28 mouse cellular contexts compared by ENCODE assay signal in the genomic region with DNA sequence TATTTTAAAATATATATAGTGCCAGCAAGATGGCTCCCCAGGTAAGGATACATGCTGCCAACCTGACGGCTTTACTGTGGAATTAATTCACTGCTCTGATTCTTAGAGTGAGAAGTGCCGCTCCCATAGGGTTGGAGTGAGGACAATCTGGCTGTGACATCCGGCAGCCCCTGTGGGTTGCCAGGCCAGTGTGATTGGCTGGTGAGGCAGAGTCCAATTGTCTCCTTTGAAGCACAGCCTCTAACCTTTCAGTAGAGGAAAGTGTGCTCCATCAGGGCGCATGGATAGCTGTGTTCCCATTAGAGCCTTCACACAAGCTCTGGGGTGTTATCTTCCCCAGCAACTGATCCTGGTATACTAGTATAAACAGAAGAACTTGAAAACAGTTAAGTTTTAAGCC. TPM values are rescaled to one million over a fixed set of nuclear protein-coding genes. Genes with fewer than 3 reads are reported as not detected.
A peak's percentile ranks its signal among the peaks of the same experiment; 100 is the strongest.
DNase-seq lines count a peak whose midpoint lies in the region; ATAC-seq lines count a peak whose summit lies in the region.
"Had no signal": no experiment of that assay in that cellular context is flagged by ENCODE, and none has a peak within 500 bp of the region (broad histone marks: within the 10 kb centered on the region; RNA-seq: fewer than 3 reads in every experiment).

No protein-coding gene starts in this region.

- no peak overlapping the region for H3K9ac ChIP-seq in limb, embryonic 11.5 days (ENCODE audit: low read length)
- H3K9ac ChIP-seq: embryonic facial prominence, embryonic 13.5 days; embryonic facial prominence, embryonic 15.5 days; forebrain, embryonic 12.5 days had no signal

- H3K4me3 ChIP-seq in erythroblast, embryonic 14.5 days (replicated peaks), result peak overlapping the region; percentile 53
- no peak overlapping the region for H3K4me3 ChIP-seq in limb, embryonic 11.5 days (ENCODE audit: low read depth, low read length)
- H3K4me3 ChIP-seq in limb, embryonic 10.5 days, result no peak overlapping the region
- H3K4me3 ChIP-seq: embryonic facial prominence, embryonic 13.5 days; embryonic facial prominence, embryonic 15.5 days; forebrain, embryonic 10.5 days; forebrain, embryonic 12.5 days had no signal

- no peak overlapping the region for H3K4me2 ChIP-seq in limb, embryonic 11.5 days (ENCODE audit: low read depth, severe bottlenecking)
- H3K4me2 ChIP-seq: embryonic facial prominence, embryonic 13.5 days; embryonic facial prominence, embryonic 15.5 days; forebrain, embryonic 12.5 days had no signal

- H3K36me3 ChIP-seq in erythroblast, embryonic 14.5 days (ENCODE audit: control insufficient read depth), result peaks cover 78% of the 10 kb centered on the region
- peaks cover 18% of the 10 kb centered on the region for H3K36me3 ChIP-seq in limb, embryonic 11.5 days (ENCODE audit: control insufficient read depth, insufficient read depth, low read length)
- H3K36me3 ChIP-seq in limb, embryonic 10.5 days, result peaks cover 96% of the 10 kb centered on the region

- H3K9me3 ChIP-seq in erythroblast, embryonic 14.5 days (ENCODE audit: control insufficient read depth, low read length), result no peaks in the 10 kb centered on the region
- H3K9me3 ChIP-seq in limb, embryonic 11.5 days (ENCODE audit: control insufficient read depth, low read length), result no peaks in the 10 kb centered on the region
- no peaks in the 10 kb centered on the region for H3K9me3 ChIP-seq in limb, embryonic 10.5 days (replicated peaks)
- H3K9me3 ChIP-seq: embryonic facial prominence, embryonic 13.5 days; embryonic facial prominence, embryonic 15.5 days; forebrain, embryonic 10.5 days; forebrain, embryonic 12.5 days; G1E had no signal

- peaks cover 22% of the 10 kb centered on the region for H3K4me1 ChIP-seq in erythroblast, embryonic 14.5 days (ENCODE audit: control insufficient read depth)
- H3K4me1 ChIP-seq in limb, embryonic 11.5 days (ENCODE audit: control insufficient read depth, insufficient read depth, low read length), result no peaks in the 10 kb centered on the region
- no peaks in the 10 kb centered on the region for H3K4me1 ChIP-seq in limb, embryonic 10.5 days
- H3K4me1 ChIP-seq: embryonic facial prominence, embryonic 13.5 days; embryonic facial prominence, embryonic 15.5 days; forebrain, embryonic 10.5 days; forebrain, embryonic 12.5 days had no signal

- 85% methylated on average over 4 of the region's 4 CpGs for WGBS in limb, embryonic 11.5 days
- WGBS in limb, embryonic 10.5 days, result 85% methylated on average over 4 of the region's 4 CpGs

- no peaks in the 10 kb centered on the region for H3K27me3 ChIP-seq in erythroblast, embryonic 14.5 days (ENCODE audit: control insufficient read depth)
- H3K27me3 ChIP-seq in limb, embryonic 11.5 days (ENCODE audit: control insufficient read depth, insufficient read depth, low read length), result no peaks in the 10 kb centered on the region
- no peaks in the 10 kb centered on the region for H3K27me3 ChIP-seq in limb, embryonic 10.5 days (ENCODE audit: low read depth, poor library complexity, severe bottlenecking)
- H3K27me3 ChIP-seq: CH12.LX; embryonic facial prominence, embryonic 13.5 days; embryonic facial prominence, embryonic 15.5 days; forebrain, embryonic 12.5 days; Patski had no signal

- peak; percentile 9 for DNase-seq in limb, embryonic 11.5 days (ENCODE audit: low spot score)
- DNase-seq in limb, embryonic 10.5 days (ENCODE audit: low spot score), result no peak
- peak; percentile 75 for DNase-seq in c-Kit-positive CD71-positive TER-119-positive erythroid progenitor cells, embryonic 14.5 days (ENCODE audit: low spot score)
- DNase-seq in kidney, postnatal 36 days, result no peak
- DNase-seq: adrenal gland, adult 8-10 months; adrenal gland, postnatal 14 days; adrenal gland, postnatal 36 days; B cell, adult 2 months; cerebellum, adult 11 months; cerebellum, adult 18-20 months; cerebellum, adult 8-10 months; cerebellum, adult 9-11 months; cerebellum, postnatal 14 days; cerebellum, postnatal 36 days; embryo, embryonic 11 days had no signal

- ATAC-seq in erythroblast, adult 5-6 weeks (replicated peaks; ENCODE audit: low FRiP score, poor library complexity, severe bottlenecking), result no peak
- no peak for ATAC-seq in limb, embryonic 11.5 days (ENCODE audit: insufficient number of reproducible peaks, low FRiP score, low TSS enrichment, low read depth)
- ATAC-seq: activated CD4-positive, CD25-positive, alpha-beta regulatory T cell, adult 4 months; CD4-positive, CD25-positive, alpha-beta regulatory T cell, adult 4 months; forebrain, embryonic 14.5 days; forebrain, embryonic 16.5 days; Patski had no signal

- H3K27ac ChIP-seq in limb, embryonic 11.5 days (replicated peaks; ENCODE audit: low read depth, low read length), result no peak overlapping the region
- H3K27ac ChIP-seq in limb, embryonic 10.5 days, result no peak overlapping the region
- H3K27ac ChIP-seq: embryonic facial prominence, embryonic 13.5 days; embryonic facial prominence, embryonic 15.5 days; forebrain, embryonic 10.5 days; forebrain, embryonic 12.5 days had no signal

RNA-seq across cellular contexts. Expression of gene Psma3, which starts 15.8 kb away (rescaled TPM):
- polyA plus RNA-seq in erythroblast, embryonic 14.5 days (2012), result 1.9 and 2.3 TPM in 2 replicates
- total RNA-seq in erythroblast, adult 5-6 weeks (2015; ENCODE audit: low replicate concordance), result 105 and 133 TPM in 2 replicates
- total RNA-seq in erythroblast, adult 5-6 weeks (2017; ENCODE audit: low replicate concordance), result 67.8 and 119 TPM in 2 replicates
- 628 and 652 TPM in 2 replicates for polyA plus RNA-seq in limb, embryonic 11.5 days (2014; fragmentation: Nextera tagmentation; extraction: Ambion mirVana)
- 656 and 733 TPM in 2 replicates for polyA plus RNA-seq in limb, embryonic 10.5 days (2016; fragmentation: Nextera tagmentation; extraction: Ambion mirVana)

RNA-seq across cellular contexts. Expression of gene Actr10, which starts 21.0 kb away (rescaled TPM):
- 0.52 and 0.84 TPM in 2 replicates for polyA plus RNA-seq in erythroblast, embryonic 14.5 days (2012)
- 40.3 and 76.7 TPM in 2 replicates for total RNA-seq in erythroblast, adult 5-6 weeks (2015; ENCODE audit: low replicate concordance)
- 29.5 and 39.3 TPM in 2 replicates for total RNA-seq in erythroblast, adult 5-6 weeks (2017; ENCODE audit: low replicate concordance)
- 266 and 287 TPM in 2 replicates for polyA plus RNA-seq in limb, embryonic 11.5 days (2014; fragmentation: Nextera tagmentation; extraction: Ambion mirVana)
- 221 and 232 TPM in 2 replicates for polyA plus RNA-seq in limb, embryonic 10.5 days (2016; fragmentation: Nextera tagmentation; extraction: Ambion mirVana)

RNA-seq across cellular contexts. Expression of gene Arid4a, which starts 57.1 kb away (rescaled TPM):
- 0.94 and 1.4 TPM in 2 replicates for polyA plus RNA-seq in erythroblast, embryonic 14.5 days (2012)
- total RNA-seq in erythroblast, adult 5-6 weeks (2015; ENCODE audit: low replicate concordance), result 17.9 and 21.3 TPM in 2 replicates
- 41.5 and 57.6 TPM in 2 replicates for total RNA-seq in erythroblast, adult 5-6 weeks (2017; ENCODE audit: low replicate concordance)
- 37.4 and 39.4 TPM in 2 replicates for polyA plus RNA-seq in limb, embryonic 11.5 days (2014; fragmentation: Nextera tagmentation; extraction: Ambion mirVana)
- 24.8 and 31.2 TPM in 2 replicates for polyA plus RNA-seq in limb, embryonic 10.5 days (2016; fragmentation: Nextera tagmentation; extraction: Ambion mirVana)

Comparison
In these comparisons a context has a peak if more than half of its experiments do, and no peak if none do; other contexts are left out.
1. DNase-seq: peak in limb, embryonic 11.5 days (single experiment) and c-Kit-positive CD71-positive TER-119-positive erythroid progenitor cells, embryonic 14.5 days (single experiment); none in limb, embryonic 10.5 days (single experiment) and kidney, postnatal 36 days (0 of 2).
2. RNA of gene Psma3, which starts 15.8 kb away (polyA plus RNA-seq): 656 to 733 TPM in limb, embryonic 10.5 days and 628 to 652 TPM in limb, embryonic 11.5 days; 1.9 to 2.3 TPM in erythroblast, embryonic 14.5 days; every median in the first group is over 100 times any median in the second.
3. RNA of gene Actr10, which starts 21.0 kb away (polyA plus RNA-seq): 266 to 287 TPM in limb, embryonic 11.5 days and 221 to 232 TPM in limb, embryonic 10.5 days; 0.52 to 0.84 TPM in erythroblast, embryonic 14.5 days; every median in the first group is over 100 times any median in the second.
4. RNA of gene Arid4a, which starts 57.1 kb away (polyA plus RNA-seq): 37.4 to 39.4 TPM in limb, embryonic 11.5 days and 24.8 to 31.2 TPM in limb, embryonic 10.5 days; 0.94 to 1.4 TPM in erythroblast, embryonic 14.5 days; every median in the first group is over 10 times any median in the second.